Mouse (Mus musculus) G1E (cell line): ENCODE data around the gene Adgrg1.

Experiments
- CTCF ChIP-seq: IDR thresholded peaks from 2 replicates; pipeline ENCODE4 v1.5.1; 2012; ENCODE audit warnings: low read depth, low read length, inconsistent platforms, mixed read lengths
- GATA1 ChIP-seq: IDR thresholded peaks from 2 replicates; pipeline ENCODE4 v1.6.1; 2012; ENCODE audit warnings: borderline replicate concordance, low read length, inconsistent platforms, mixed read lengths
- GATA2 ChIP-seq: IDR thresholded peaks from 2 replicates; pipeline ENCODE4 v1.6.1; 2012; ENCODE audit warnings: low read depth, low read length, inconsistent platforms, borderline replicate concordance

DNA sequence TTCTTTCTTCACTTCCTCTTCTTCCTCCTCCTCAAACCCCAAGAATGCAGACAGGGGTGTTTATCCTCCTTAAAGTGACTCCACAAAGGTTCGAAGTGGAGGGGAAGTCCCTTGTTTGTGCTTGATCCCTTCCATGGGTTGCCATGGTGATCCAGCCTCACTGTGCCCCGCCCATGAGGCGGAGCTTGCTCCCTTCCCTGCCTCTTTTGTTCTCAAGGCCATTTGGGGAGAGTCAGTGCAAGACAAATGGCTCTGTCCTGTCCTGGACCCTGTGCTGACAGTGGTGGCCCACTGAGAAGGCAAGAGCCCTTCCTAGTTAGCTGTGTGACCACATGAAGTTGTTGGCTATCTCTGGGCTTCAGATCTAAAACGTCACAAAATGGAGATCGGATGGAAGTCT lies 26.1 kb downstream of the Adgrg1 start:
- TF ChIP-seq CTCF (no peak), GATA2 (no peak), GATA1 (no peak)
